Mouse (Mus musculus) hematopoietic stem cell, adult 5-6 weeks (primary cell): ENCODE measurements at regions not wholly inside any gene's neighbourhood (a gene's known extent, or its start where the extent isn't known, plus 50 kb on each side); places are given as distances from the start of the nearest gene placed in this dataset.

ENCODE experiments used
- ATAC-seq, 2 experiments: fragments of 125-278 bp in 1 of 2; replicated peaks in 1 of 2; 2 replicates each; pipeline ENCODE4 v1.8.0; 2016 to 2017; ENCODE audit warnings: inconsistent platforms in 2 of 2, mild to moderate bottlenecking in 2 of 2, moderate number of reproducible peaks in 2 of 2, low read depth in 1 of 2, moderate TSS enrichment in 1 of 2; ENCODE audit not compliant: low FRiP score in 2 of 2, poor library complexity in 2 of 2, severe bottlenecking in 2 of 2, insufficient read depth in 1 of 2, low TSS enrichment in 1 of 2

- no peak for ATAC-seq
Observed at GRCm38 (mm10) chr17:88165811-88166210, 100.7 kb upstream of the Fbxo11 start.

- no peak for ATAC-seq
Observed at GRCm38 (mm10) chr17:88168262-88169096, 103.4 kb upstream of the Fbxo11 start.

DNA sequence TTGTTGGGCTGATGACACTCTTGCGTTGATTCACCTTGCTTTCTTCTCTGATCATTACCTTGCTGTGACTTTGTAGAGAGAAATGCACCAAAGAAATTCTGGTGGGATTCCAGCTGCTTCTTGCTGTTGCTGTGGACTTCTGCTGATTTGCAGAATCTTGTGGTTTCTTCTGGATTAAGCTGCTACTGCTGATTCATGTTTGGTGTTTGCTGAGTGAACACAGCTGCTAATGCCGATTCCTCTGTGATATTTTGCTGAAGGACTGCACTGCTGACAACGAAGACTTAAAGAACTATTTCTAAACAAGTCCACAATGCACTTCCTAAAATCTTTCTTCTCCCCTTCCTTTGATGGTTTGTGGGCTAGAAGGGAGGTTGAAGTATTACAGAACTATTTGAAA is 106.5 kb upstream of the Fbxo11 start:
- no peak for ATAC-seq

GRCm38 (mm10) chr17:88173354-88174032 is 108.4 kb upstream of the Fbxo11 start:
- ATAC-seq = 0 out of 4 replicates have a peak, but pooled peaks of 1 of the 2 experiments have one; percentile 26

DNA sequence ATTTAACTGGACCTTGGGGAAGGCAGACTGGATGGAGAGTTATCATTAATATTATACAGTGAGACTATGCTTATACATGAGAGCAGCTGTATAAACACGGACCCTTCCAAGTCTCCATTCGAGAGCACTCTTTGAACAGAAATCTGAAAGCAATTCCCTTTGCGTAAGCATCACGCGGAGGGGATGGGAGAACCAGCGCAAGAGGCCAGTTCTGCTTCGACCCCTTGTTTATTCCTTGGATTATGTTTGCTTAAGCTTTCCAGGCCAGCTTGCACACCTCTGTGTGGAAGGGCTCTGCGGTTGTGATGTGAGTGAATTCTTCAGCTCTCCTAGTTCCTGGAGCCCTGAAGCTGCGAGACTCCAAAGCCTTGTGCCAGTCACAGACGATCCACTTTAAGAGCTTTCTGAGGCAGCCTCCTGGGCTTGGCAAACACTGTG is 109.2 kb upstream of the Fbxo11 start:
- no peak for ATAC-seq

GRCm38 (mm10) chr17:88175951-88176623 is 111.0 kb upstream of the Fbxo11 start:
- ATAC-seq = peak; percentile 93 to 97

- peak; percentile 84 to 91 for ATAC-seq
Observed at GRCm38 (mm10) chr17:88190735-88191134, 125.6 kb upstream of the Fbxo11 start.

GRCm38 (mm10) chr17:88191444-88191843 is 126.4 kb upstream of the Fbxo11 start:
- ATAC-seq = no peak

GRCm38 (mm10) chr17:88191930-88192807 is 127.1 kb upstream of the Fbxo11 start:
- ATAC-seq = no peak

- no peak for ATAC-seq
Observed at GRCm38 (mm10) chr17:88194693-88195092, 129.6 kb upstream of the Fbxo11 start.

DNA sequence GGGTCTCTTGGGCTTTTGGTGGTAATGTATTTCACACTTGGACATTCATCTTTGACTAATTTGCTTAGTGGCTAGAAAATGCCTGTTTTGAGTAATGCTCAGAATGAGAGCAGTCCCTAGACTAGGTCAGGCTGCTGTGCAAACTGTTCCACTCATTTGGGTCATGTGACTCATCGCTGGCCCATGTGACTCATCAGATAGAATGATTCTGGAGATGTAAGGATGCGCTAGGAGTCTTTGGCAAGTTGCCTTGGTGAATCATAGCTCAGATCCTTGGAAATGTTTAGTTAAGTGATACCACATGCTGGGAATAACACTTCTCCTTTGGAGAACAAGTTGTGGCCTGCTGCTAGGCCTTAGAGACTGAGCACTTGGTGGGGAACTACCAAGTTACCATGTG is 130.2 kb upstream of the Fbxo11 start:
- no peak for ATAC-seq

GRCm38 (mm10) chr17:88195893-88196292 is 130.8 kb upstream of the Fbxo11 start:
- no peak for ATAC-seq

GRCm38 (mm10) chr17:88196322-88196721 is 131.2 kb upstream of the Fbxo11 start:
- no peak for ATAC-seq

DNA sequence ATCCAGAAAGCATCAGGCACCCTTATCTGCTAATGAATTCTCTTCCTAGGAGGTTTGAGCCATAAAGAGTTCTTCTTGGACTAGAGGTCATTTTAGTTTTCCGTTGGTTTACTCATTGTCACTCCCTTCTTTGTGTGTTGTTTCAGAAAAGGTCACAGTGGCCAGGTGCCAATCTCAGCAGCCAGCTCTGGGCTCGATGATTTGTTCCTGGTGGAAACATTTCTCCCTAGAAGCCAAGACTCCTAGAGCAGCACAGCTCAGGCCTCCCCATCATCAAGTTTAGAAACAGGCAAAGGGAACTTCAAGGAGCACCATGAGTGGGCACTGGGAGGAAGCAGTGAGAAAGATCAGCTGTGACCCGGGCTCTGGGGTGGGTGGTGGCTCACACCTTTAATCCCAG is 132.3 kb upstream of the Fbxo11 start:
- ATAC-seq = no peak

DNA sequence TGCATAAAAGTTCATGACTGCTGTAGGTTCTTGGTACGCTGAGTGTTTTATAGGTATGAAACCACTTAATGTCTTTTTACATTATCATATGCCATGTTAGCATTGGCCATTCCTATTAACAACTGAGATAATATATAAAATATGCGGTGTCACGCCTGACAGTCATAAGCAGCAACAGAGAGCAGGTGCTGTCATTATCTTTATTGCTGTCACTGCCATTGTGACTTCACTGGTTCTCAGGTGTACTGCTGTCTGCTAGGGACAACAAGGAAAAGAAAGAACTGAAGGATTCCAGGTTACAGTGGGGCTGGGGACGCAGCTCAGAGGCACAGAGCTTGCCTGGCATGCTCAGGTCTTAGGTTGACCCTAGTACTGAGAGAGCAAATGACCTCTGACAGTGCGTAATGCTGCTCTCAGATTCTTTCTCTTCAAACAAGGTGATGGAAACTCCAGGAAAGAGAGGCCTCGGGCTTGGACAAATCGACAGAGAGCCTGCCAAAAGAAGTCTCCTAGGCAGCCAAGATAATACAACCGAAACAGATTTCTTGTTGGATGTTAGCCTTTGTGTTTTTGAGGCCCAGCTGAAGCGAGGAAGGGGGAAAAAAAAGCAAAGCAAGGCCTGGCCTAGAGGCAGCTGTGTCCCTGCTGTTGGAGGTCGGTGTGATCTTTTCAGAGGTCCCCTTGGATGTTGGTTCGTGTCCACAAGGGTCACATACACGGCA is 136.3 kb upstream of the Fbxo11 start:
- no peak for ATAC-seq

GRCm38 (mm10) chr17:88202214-88202613 is 137.1 kb upstream of the Fbxo11 start:
- ATAC-seq = no peak

- ATAC-seq = no peak
Observed at GRCm38 (mm10) chr17:88209565-88209964, 144.5 kb upstream of the Fbxo11 start.
